ENCODE assay signal across 8 mouse cellular contexts in genomic region chr1:36708626-36709025, GRCm38 (mm10). TPM values are rescaled to one million over a fixed set of nuclear protein-coding genes. Genes with fewer than 3 reads are reported as not detected.
DNase-seq lines count a peak whose midpoint lies in the region; ATAC-seq and TF ChIP-seq lines count a peak whose summit lies in the region.

No protein-coding gene starts in this region.

- 75% methylated on average over 1 of the region's 1 CpGs for whole genome bisulfite sequencing in lung, embryonic 15.5 days
- 78% methylated on average over 1 of the region's 1 CpGs for WGBS in embryonic facial prominence, embryonic 15.5 days
- 74% methylated on average over 1 of the region's 1 CpGs for WGBS in kidney, postnatal 0 days
- WGBS in neural tube, embryonic 15.5 days: 88% methylated on average over 1 of the region's 1 CpGs

- no peak overlapping the region for H3K27ac ChIP-seq in lung, embryonic 15.5 days
- peak overlapping the region; percentile 86; the same call in 1 of the 2 replicates for H3K27ac ChIP-seq in embryonic facial prominence, embryonic 15.5 days (replicated peaks)
- H3K27ac ChIP-seq in kidney, postnatal 0 days: peak overlapping the region; percentile 90; the same call in 1 of the 2 replicates
- no peak overlapping the region for H3K27ac ChIP-seq in neural tube, embryonic 15.5 days (replicated peaks)

- peak overlapping the region; percentile 76 for H3K4me2 ChIP-seq in lung, embryonic 15.5 days
- H3K4me2 ChIP-seq in embryonic facial prominence, embryonic 15.5 days (replicated peaks): peak overlapping the region; percentile 65
- H3K4me2 ChIP-seq in kidney, postnatal 0 days (ENCODE audit: low read length): peak overlapping the region; percentile 84
- H3K4me2 ChIP-seq in neural tube, embryonic 15.5 days: peak overlapping the region; percentile 84

- H3K9me3 ChIP-seq in lung, embryonic 15.5 days: no peaks in the 10 kb centered on the region
- no peaks in the 10 kb centered on the region; the same call in 1 of the 2 replicates for H3K9me3 ChIP-seq in embryonic facial prominence, embryonic 15.5 days (replicated peaks)
- no peaks in the 10 kb centered on the region for H3K9me3 ChIP-seq in kidney, postnatal 0 days (replicated peaks; ENCODE audit: low read length)
- no peaks in the 10 kb centered on the region for H3K9me3 ChIP-seq in neural tube, embryonic 15.5 days (replicated peaks)

- no peak for TF ChIP-seq CTCF in kidney, postnatal 0 days (IDR thresholded peaks at IDR 0.05; ENCODE audit: low read depth)

- H3K27me3 ChIP-seq in lung, embryonic 15.5 days: no peaks in the 10 kb centered on the region
- H3K27me3 ChIP-seq in embryonic facial prominence, embryonic 15.5 days: no peaks in the 10 kb centered on the region
- no peaks in the 10 kb centered on the region for H3K27me3 ChIP-seq in kidney, postnatal 0 days (ENCODE audit: insufficient read depth, low read length)
- no peaks in the 10 kb centered on the region for H3K27me3 ChIP-seq in neural tube, embryonic 15.5 days (replicated peaks)

- peaks cover 28% of the 10 kb centered on the region for H3K36me3 ChIP-seq in lung, embryonic 15.5 days
- H3K36me3 ChIP-seq in embryonic facial prominence, embryonic 15.5 days: peaks cover 36% of the 10 kb centered on the region
- peaks cover 26% of the 10 kb centered on the region for H3K36me3 ChIP-seq in kidney, postnatal 0 days (ENCODE audit: insufficient read depth, low read length)
- H3K36me3 ChIP-seq in neural tube, embryonic 15.5 days: peaks cover 32% of the 10 kb centered on the region

- peaks cover 14% of the 10 kb centered on the region for H3K4me1 ChIP-seq in lung, embryonic 15.5 days
- H3K4me1 ChIP-seq in embryonic facial prominence, embryonic 15.5 days: peaks cover 20% of the 10 kb centered on the region
- peaks cover 12% of the 10 kb centered on the region for H3K4me1 ChIP-seq in kidney, postnatal 0 days (replicated peaks; ENCODE audit: insufficient read depth, low read length)
- peaks cover 32% of the 10 kb centered on the region for H3K4me1 ChIP-seq in neural tube, embryonic 15.5 days

- peak overlapping the region; percentile 88 for H3K9ac ChIP-seq in lung, embryonic 15.5 days
- peak overlapping the region; percentile 91 for H3K9ac ChIP-seq in embryonic facial prominence, embryonic 15.5 days
- peak overlapping the region; percentile 90 for H3K9ac ChIP-seq in kidney, postnatal 0 days (ENCODE audit: low read depth, low read length)
- peak overlapping the region; percentile 92 for H3K9ac ChIP-seq in neural tube, embryonic 15.5 days (replicated peaks)

- no peak for ATAC-seq in lung, embryonic 15.5 days (ENCODE audit: borderline replicate concordance, extremely low read depth, low FRiP score, low TSS enrichment)
- no peak for ATAC-seq in embryonic facial prominence, embryonic 15.5 days (ENCODE audit: insufficient number of reproducible peaks, low FRiP score, low TSS enrichment, low read depth)
- ATAC-seq in kidney, postnatal 0 days (replicated peaks; ENCODE audit: low FRiP score, low read depth): no peak
- no peak for ATAC-seq in neural tube, embryonic 15.5 days (ENCODE audit: low FRiP score)

- intact Hi-C loops in left cerebral cortex, postnatal 10 days (cut with DNase I): no loop called here

- H3K4me3 ChIP-seq in lung, embryonic 15.5 days: peak overlapping the region; percentile 90
- peak overlapping the region; percentile 99 for H3K4me3 ChIP-seq in embryonic facial prominence, embryonic 15.5 days (replicated peaks)
- peak overlapping the region; percentile 96 for H3K4me3 ChIP-seq in kidney, postnatal 0 days (replicated peaks; ENCODE audit: low read depth, low read length)
- peak overlapping the region; percentile 78 for H3K4me3 ChIP-seq in neural tube, embryonic 15.5 days (replicated peaks)

- no peak for DNase-seq in lung, postnatal 4 days
- DNase-seq in kidney, postnatal 0 days (ENCODE audit: low spot score): no peak
- DNase-seq in embryo, embryonic 9.5 days (ENCODE audit: extremely low spot score): no peak
- no peak for DNase-seq in gastrocnemius, adult 8-10 months (ENCODE audit: low spot score in 2 of 2)
- DNase-seq in left cerebral cortex, postnatal 10 days (ENCODE audit: extremely low spot score in 1 of 2, low spot score in 2 of 2): no peak

RNA-seq across cellular contexts. Expression of gene 4933424G06Rik, which starts 1.3 kb away (rescaled TPM):
- not detected in 2 replicates for polyA plus RNA-seq in lung, embryonic 15.5 days (2015; fragmentation: Nextera tagmentation; extraction: Ambion mirVana)
- polyA plus RNA-seq in embryonic facial prominence, embryonic 15.5 days (2015; fragmentation: Nextera tagmentation; extraction: Ambion mirVana): 0.34 and 0.44 TPM in 2 replicates
- 0.11 TPM in 1 of 2 replicates, not detected in the other for polyA plus RNA-seq in kidney, postnatal 0 days (2015; fragmentation: Nextera tagmentation; extraction: Ambion mirVana)
- 0.32 and 0.74 TPM in 2 replicates for polyA plus RNA-seq in neural tube, embryonic 15.5 days (2015; fragmentation: Nextera tagmentation; extraction: Ambion mirVana)
- total RNA-seq in gastrocnemius, adult 8-10 months (2022): under 1 TPM in 3 of 4 experiments, not detected in 1; 0.65 to 0.75 (median 0.70) TPM
- under 1 TPM; 0.71 to 0.81 TPM for total RNA-seq in left cerebral cortex, postnatal 10 days (2021)

RNA-seq across cellular contexts. Expression of gene Actr1b, which starts 5.6 kb away (rescaled TPM):
- 97.9 and 99.8 TPM in 2 replicates for polyA plus RNA-seq in lung, embryonic 15.5 days (2015; fragmentation: Nextera tagmentation; extraction: Ambion mirVana)
- polyA plus RNA-seq in embryonic facial prominence, embryonic 15.5 days (2015; fragmentation: Nextera tagmentation; extraction: Ambion mirVana): 110 and 118 TPM in 2 replicates
- polyA plus RNA-seq in kidney, postnatal 0 days (2015; fragmentation: Nextera tagmentation; extraction: Ambion mirVana): 77.8 and 92.8 TPM in 2 replicates
- polyA plus RNA-seq in neural tube, embryonic 15.5 days (2015; fragmentation: Nextera tagmentation; extraction: Ambion mirVana): 122 TPM in 2 replicates
- 100 to 1,000 TPM; 141 to 162 (median 147) TPM for total RNA-seq in gastrocnemius, adult 8-10 months (2022)
- 100 to 1,000 TPM; 202 to 213 TPM for total RNA-seq in left cerebral cortex, postnatal 10 days (2021)

RNA-seq across cellular contexts. Expression of gene Cox5b, which starts 17.4 kb away (rescaled TPM):
- polyA plus RNA-seq in lung, embryonic 15.5 days (2015; fragmentation: Nextera tagmentation; extraction: Ambion mirVana): 506 and 539 TPM in 2 replicates
- 549 and 569 TPM in 2 replicates for polyA plus RNA-seq in embryonic facial prominence, embryonic 15.5 days (2015; fragmentation: Nextera tagmentation; extraction: Ambion mirVana)
- polyA plus RNA-seq in kidney, postnatal 0 days (2015; fragmentation: Nextera tagmentation; extraction: Ambion mirVana): 1,072 and 1,147 TPM in 2 replicates
- polyA plus RNA-seq in neural tube, embryonic 15.5 days (2015; fragmentation: Nextera tagmentation; extraction: Ambion mirVana): 808 and 899 TPM in 2 replicates
- 1,000 to 10,000 TPM in 1 of 4 experiments, 100 to 1,000 TPM in 3; 864 to 1,112 (median 950) TPM for total RNA-seq in gastrocnemius, adult 8-10 months (2022)
- 100 to 1,000 TPM; 610 to 632 TPM for total RNA-seq in left cerebral cortex, postnatal 10 days (2021)

RNA-seq across cellular contexts. Expression of gene Fam178b, which starts 25.6 kb away (rescaled TPM):
- polyA plus RNA-seq in lung, embryonic 15.5 days (2015; fragmentation: Nextera tagmentation; extraction: Ambion mirVana): 3.4 and 4.5 TPM in 2 replicates
- 1.3 and 3.5 TPM in 2 replicates for polyA plus RNA-seq in embryonic facial prominence, embryonic 15.5 days (2015; fragmentation: Nextera tagmentation; extraction: Ambion mirVana)
- 1.0 and 1.6 TPM in 2 replicates for polyA plus RNA-seq in kidney, postnatal 0 days (2015; fragmentation: Nextera tagmentation; extraction: Ambion mirVana)
- polyA plus RNA-seq in neural tube, embryonic 15.5 days (2015; fragmentation: Nextera tagmentation; extraction: Ambion mirVana): 0.27 and 0.51 TPM in 2 replicates
- under 1 TPM in 1 of 4 experiments, not detected in 3; 0.46 TPM for total RNA-seq in gastrocnemius, adult 8-10 months (2022)
- total RNA-seq in left cerebral cortex, postnatal 10 days (2021): under 1 TPM in 1 of 2 experiments, not detected in 1; 0.69 TPM

RNA-seq across cellular contexts. Expression of gene Zap70, which starts 53.0 kb away (rescaled TPM):
- polyA plus RNA-seq in lung, embryonic 15.5 days (2015; fragmentation: Nextera tagmentation; extraction: Ambion mirVana): 0.79 and 1.5 TPM in 2 replicates
- polyA plus RNA-seq in embryonic facial prominence, embryonic 15.5 days (2015; fragmentation: Nextera tagmentation; extraction: Ambion mirVana): 0.64 and 0.85 TPM in 2 replicates
- 0.17 and 0.51 TPM in 2 replicates for polyA plus RNA-seq in kidney, postnatal 0 days (2015; fragmentation: Nextera tagmentation; extraction: Ambion mirVana)
- polyA plus RNA-seq in neural tube, embryonic 15.5 days (2015; fragmentation: Nextera tagmentation; extraction: Ambion mirVana): 1.2 and 5.1 TPM in 2 replicates
- total RNA-seq in gastrocnemius, adult 8-10 months (2022): under 1 TPM in 2 of 4 experiments, not detected in 2; 0.27 to 0.31 TPM
- 1 to 10 TPM; 2.3 TPM for total RNA-seq in left cerebral cortex, postnatal 10 days (2021)

Comparison
In these comparisons a context has a peak if more than half of its experiments do, and no peak if none do; other contexts are left out.
1. H3K27ac ChIP-seq: peak in embryonic facial prominence, embryonic 15.5 days (single experiment) and kidney, postnatal 0 days (single experiment); none in lung, embryonic 15.5 days (single experiment) and neural tube, embryonic 15.5 days (single experiment).
2. Peak in every context shown above with its lines, with median percentiles within 50 percentile points of each other: H3K4me2 ChIP-seq, H3K4me3 ChIP-seq and H3K9ac ChIP-seq.